Mouse (Mus musculus): ENCODE results near the gene Mnat1.
"Not testable (repeated sequence)": the region's sequence is repeated elsewhere in the genome, so short reads cannot be mapped to it uniquely, and the experiment has no call there.

GRCm38 (mm10) chr12:73096177-73096576 lies 27.3 kb upstream of the Mnat1 start:
- not testable (repeated sequence) for TF ChIP-seq CTCF (IDR thresholded peaks at IDR 0.05; ENCODE audit: control insufficient read depth, insufficient read depth, low read length); POLR2A (IDR thresholded peaks at IDR 0.05; ENCODE audit: borderline replicate concordance, control insufficient read depth, low read depth, low read length)

All from bone marrow, adult 2 months (tissue).